Mouse (Mus musculus) lung, adult 2 months (tissue): ENCODE results near the gene Vars.

ENCODE experiments used
- CTCF ChIP-seq: fragments of 200-500 bp; IDR thresholded peaks from 2 replicates; pipeline ENCODE4 v1.5.1; 2011; ENCODE audit warnings: mild to moderate bottlenecking, low read length, control low read depth; ENCODE audit not compliant: insufficient read depth
- POLR2A ChIP-seq: fragments of 200-500 bp; IDR thresholded peaks from 2 replicates; pipeline ENCODE4 v1.6.1; 2011; ENCODE audit warnings: low read depth, mild to moderate bottlenecking, control low read depth, low read length, borderline replicate concordance; ENCODE audit errors: extremely low read depth

DNA sequence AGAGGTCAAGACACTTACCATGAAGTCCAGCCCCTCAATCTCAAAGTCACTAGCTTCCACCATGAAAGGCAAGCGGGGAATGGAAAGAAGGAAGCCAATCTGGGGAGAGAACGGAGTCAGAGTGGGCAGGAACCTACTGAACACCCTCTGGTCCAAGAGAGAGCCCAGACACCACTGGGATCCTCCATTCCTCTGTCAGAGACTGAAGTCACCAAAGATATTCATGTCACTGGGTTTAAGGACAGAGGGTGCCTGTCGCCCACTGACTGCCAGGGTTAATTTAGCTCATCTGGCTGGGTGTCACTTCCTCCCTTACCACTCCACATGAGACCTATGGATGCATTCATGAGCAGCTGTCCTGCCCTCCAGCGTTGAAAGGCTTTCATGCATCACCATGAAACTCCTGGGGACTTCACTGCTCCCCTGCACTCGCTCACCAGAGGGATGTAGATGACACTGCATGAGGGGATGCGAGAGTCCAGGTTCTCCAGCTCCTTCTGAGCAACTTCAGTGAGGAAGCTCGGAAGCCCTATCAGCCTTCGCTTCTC is 31.6 kb downstream of the Vars start:
- TF ChIP-seq POLR2A, result no peak
- TF ChIP-seq CTCF, result no peak
